Mouse (Mus musculus) liver, embryonic 14.5 days (tissue): ENCODE results near the gene Vav3. TPM values are rescaled to one million over a fixed set of nuclear protein-coding genes. Genes with fewer than 3 reads are reported as not detected.

Experiments used
- ATAC-seq: fragments of 200-750 bp; cut with Nextera tagmentation; 2 replicates; pipeline ENCODE4 v1.8.0; 2017; ENCODE audit warnings: moderate number of reproducible peaks, mild to moderate bottlenecking, moderate library complexity; ENCODE audit not compliant: insufficient read depth
- DNase-seq, 3 experiments: peaks; one replicate each; pipeline ENCODE4 v3.0.0-alpha.2; 2012 to 2013; ENCODE audit warnings: low read depth in 3 of 3, low spot score in 3 of 3
- H3K27ac ChIP-seq: fragments of 300-500 bp; sonication (generic); 2 replicates; pipeline ENCODE4 v1.5.1; 2014; ENCODE audit warnings: moderate library complexity, mild to moderate bottlenecking, control low read depth, inconsistent platforms
- H3K27me3 ChIP-seq: fragments of 300-500 bp; sonication (generic); 2 replicates; pipeline ENCODE4 v1.6.1; 2014; ENCODE audit warnings: mild to moderate bottlenecking, low read length, moderate library complexity; ENCODE audit not compliant: control insufficient read depth, insufficient read depth
- H3K36me3 ChIP-seq: fragments of 300-500 bp; sonication (generic); replicated peaks from 2 replicates; pipeline ENCODE4 v1.6.1; 2014; ENCODE audit warnings: low read depth; ENCODE audit not compliant: control insufficient read depth, insufficient read depth
- H3K4me1 ChIP-seq, 2 experiments: fragments of 200-500 bp in 1 of 2; fragments of 300-500 bp in 1 of 2; sonication (generic) in 1 of 2; replicated peaks; 2 replicates each; pipeline ENCODE4 v1.6.1; 2012 to 2014; ENCODE audit warnings: antibody characterized with exemption in 1 of 2, inconsistent platforms in 1 of 2, low read length in 1 of 2; ENCODE audit not compliant: control insufficient read depth in 2 of 2, insufficient read depth in 2 of 2
- H3K4me2 ChIP-seq: fragments of 300-500 bp; sonication (generic); 2 replicates; pipeline ENCODE4 v1.6.1; 2014; ENCODE audit warnings: low read depth, mild to moderate bottlenecking, control low read depth, moderate library complexity
- H3K4me3 ChIP-seq, 2 experiments: fragments of 200-500 bp in 1 of 2; fragments of 300-500 bp in 1 of 2; sonication (generic) in 1 of 2; 2 replicates each; pipeline ENCODE4 v1.5.1; 2012 to 2014; ENCODE audit warnings: low read depth in 2 of 2, low read length in 2 of 2, mild to moderate bottlenecking in 2 of 2, control low read depth in 1 of 2, inconsistent platforms in 1 of 2, moderate library complexity in 1 of 2; ENCODE audit not compliant: insufficient read depth in 1 of 2
- H3K9ac ChIP-seq: fragments of 300-500 bp; sonication (generic); replicated peaks from 2 replicates; pipeline ENCODE4 v1.6.1; 2014; ENCODE audit warnings: mild to moderate bottlenecking, control low read depth, moderate library complexity
- H3K9me3 ChIP-seq: fragments of 300-500 bp; sonication (generic); 2 replicates; pipeline ENCODE4 v1.6.1; 2016; ENCODE audit warnings: low read length, mixed read lengths; ENCODE audit not compliant: control insufficient read depth
- CTCF ChIP-seq: IDR thresholded peaks from 2 replicates; pipeline ENCODE4 v1.5.1; 2016; ENCODE audit warnings: antibody characterized with exemption, low read depth, control low read depth
- EP300 ChIP-seq: IDR thresholded peaks from 2 replicates; pipeline ENCODE4 v1.6.1; 2016; ENCODE audit warnings: antibody characterized with exemption, low read depth
- WGBS: fragments of 180-500 bp; shearing (Covaris S2); extraction: QIAGEN DNeasy Blood & Tissue Kit; methylation state at CpG from one replicate; pipeline ENCODE4 v1.1.7; 2014; ENCODE audit not compliant: insufficient replicate concordance; 5-methylcytosine and 5-hydroxymethylcytosine counted together
- polyA plus RNA-seq, 2 experiments: library from polyadenylated mRNA; depleted of rRNA in 1 of 2; stranded (reverse) in 1 of 2; unstranded in 1 of 2; fragments of >200 nt; fragmentation: Nextera tagmentation in 1 of 2; extraction: Ambion mirVana in 1 of 2; gene quantifications; 2 replicates each; pipeline versions ENCODE4 v1.2.1 to v1.2.3; 2012 to 2014

The Vav3 gene
- polyA plus RNA-seq, 2 experiments: 1.2 to 2.8 TPM

DNA sequence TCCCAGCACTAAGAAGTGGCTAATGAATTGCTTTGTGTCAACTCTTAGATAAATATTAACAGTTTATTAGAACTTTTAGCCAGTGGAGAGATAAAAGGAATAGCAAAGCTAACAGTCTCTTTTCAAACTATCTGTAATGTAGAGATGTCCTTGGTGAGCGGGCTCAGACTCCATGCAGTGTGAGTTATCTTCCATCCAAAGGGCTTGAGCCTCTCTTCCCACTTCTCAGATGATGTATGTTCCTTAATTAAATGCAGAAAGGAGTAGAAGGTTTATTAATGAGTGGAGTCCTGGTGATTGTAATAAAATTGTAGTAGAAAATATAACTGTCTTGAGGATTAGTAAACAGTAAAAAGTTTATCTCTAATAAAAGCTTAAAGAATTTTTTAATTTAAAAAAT lies 169.3 kb downstream of the Vav3 start:
- ATAC-seq (no peak), DNase-seq (no peak)
- H3K4me1 ChIP-seq: no peaks in the 10 kb centered on the region
- no peaks in the 10 kb centered on the region for H3K36me3 ChIP-seq
- H3K4me3 ChIP-seq: no peak overlapping the region
- no peaks in the 10 kb centered on the region for H3K27me3 ChIP-seq
- H3K9ac ChIP-seq: no peak overlapping the region
- no peak for TF ChIP-seq EP300
- no peak for TF ChIP-seq CTCF
- WGBS: 47% methylated on average over 1 of the region's 1 CpGs
- H3K27ac ChIP-seq: no peak overlapping the region
- no peaks in the 10 kb centered on the region for H3K9me3 ChIP-seq
- H3K4me2 ChIP-seq: no peak overlapping the region

DNA sequence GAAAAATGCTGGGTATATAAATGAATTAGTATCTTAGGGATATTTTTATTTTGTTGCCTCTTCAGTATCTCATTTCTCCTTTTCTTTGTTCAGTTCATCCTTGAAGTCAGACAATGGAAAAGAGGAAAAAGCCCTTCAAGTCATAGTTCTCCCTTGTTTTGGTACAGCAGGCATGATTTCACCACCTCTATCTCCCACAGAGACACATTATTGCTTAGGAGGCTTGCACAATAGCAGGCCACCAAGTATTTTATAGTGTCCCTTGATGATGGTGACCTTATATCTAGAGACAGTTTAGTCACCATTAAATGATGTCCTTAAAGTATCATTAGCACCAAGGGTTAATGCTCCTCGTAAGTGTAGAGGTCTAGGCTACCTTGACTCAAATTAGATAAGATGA lies 171.4 kb downstream of the Vav3 start:
- Histone ChIP-seq H3K4me1 (no peaks in the 10 kb centered on the region), H3K36me3 (no peaks in the 10 kb centered on the region), H3K27ac (no peak overlapping the region), H3K9ac (no peak overlapping the region), H3K4me2 (no peak overlapping the region), H3K9me3 (no peaks in the 10 kb centered on the region), H3K4me3 (no peak overlapping the region), H3K27me3 (no peaks in the 10 kb centered on the region)
- ATAC-seq: no peak
- TF ChIP-seq CTCF: no peak
- no peak for TF ChIP-seq EP300
- WGBS: 65% methylated on average over 1 of the region's 1 CpGs
- DNase-seq: no peak

DNA sequence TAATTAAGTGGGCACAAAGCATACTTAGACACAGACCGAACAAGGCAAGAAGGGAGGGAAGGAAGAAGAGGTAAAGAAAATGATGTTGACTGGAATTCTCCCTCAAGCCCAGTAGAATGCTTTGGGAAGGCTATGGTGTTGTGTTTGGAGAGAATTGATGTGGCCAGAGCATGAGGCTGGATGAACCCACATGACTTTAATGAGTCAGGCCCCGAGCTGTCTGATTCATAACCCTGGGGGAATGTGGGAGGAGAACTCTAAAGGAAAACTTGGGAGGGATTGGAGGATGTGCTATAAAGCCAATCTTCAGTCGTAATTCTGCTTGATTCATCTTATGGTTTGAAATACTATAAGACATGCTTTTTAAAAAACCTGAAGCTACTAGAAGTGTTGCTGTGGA lies 175.0 kb downstream of the Vav3 start:
- 62% methylated on average over 3 of the region's 3 CpGs for WGBS
- no peak overlapping the region for H3K27ac ChIP-seq
- H3K36me3 ChIP-seq: no peaks in the 10 kb centered on the region
- H3K9ac ChIP-seq: no peak overlapping the region
- H3K9me3 ChIP-seq: no peaks in the 10 kb centered on the region
- H3K4me2 ChIP-seq: no peak overlapping the region
- H3K27me3 ChIP-seq: no peaks in the 10 kb centered on the region
- no peaks in the 10 kb centered on the region for H3K4me1 ChIP-seq
- DNase-seq: no peak
- ATAC-seq: no peak
- no peak overlapping the region for H3K4me3 ChIP-seq
- TF ChIP-seq CTCF (no peak), EP300 (no peak)

- Histone ChIP-seq H3K4me3 (no peak overlapping the region), H3K9me3 (no peaks in the 10 kb centered on the region), H3K36me3 (no peaks in the 10 kb centered on the region), H3K4me2 (no peak overlapping the region), H3K9ac (no peak overlapping the region), H3K4me1 (no peaks in the 10 kb centered on the region), H3K27ac (no peak overlapping the region), H3K27me3 (no peaks in the 10 kb centered on the region)
- TF ChIP-seq EP300 (no peak), CTCF (no peak)
- WGBS: 77% methylated on average over 10 of the region's 10 CpGs
- DNase-seq (no peak), ATAC-seq (no peak)
These were observed 175.9 kb downstream of the Vav3 start for GRCm38 (mm10) chr3:109516372-109516771.

- H3K9ac ChIP-seq: no peak overlapping the region
- no peak for DNase-seq
- 69% methylated on average over 7 of the region's 7 CpGs for WGBS
- no peaks in the 10 kb centered on the region for H3K36me3 ChIP-seq
- ATAC-seq: no peak
- no peak overlapping the region for H3K4me3 ChIP-seq
- TF ChIP-seq CTCF (no peak), EP300 (no peak)
- no peaks in the 10 kb centered on the region for H3K27me3 ChIP-seq
- no peak overlapping the region for H3K4me2 ChIP-seq
- no peaks in the 10 kb centered on the region for H3K9me3 ChIP-seq
- H3K4me1 ChIP-seq: no peaks in the 10 kb centered on the region
- H3K27ac ChIP-seq: no peak overlapping the region
These were observed 181.7 kb downstream of the Vav3 start for GRCm38 (mm10) chr3:109522115-109522514.
